Mouse (Mus musculus) stomach, embryonic 15.5 days (tissue): ENCODE measurements around the gene Dact3. TPM values are rescaled to one million over a fixed set of nuclear protein-coding genes. Genes with fewer than 3 reads are reported as not detected.

ENCODE experiments used
- ATAC-seq: fragments of 200-750 bp; cut with Nextera tagmentation; 2 replicates; pipeline ENCODE4 v1.8.0; 2017; ENCODE audit warnings: low read depth, moderate number of reproducible peaks, moderate TSS enrichment; ENCODE audit not compliant: insufficient read depth, low FRiP score
- H3K27ac ChIP-seq: fragments of 300-500 bp; sonication (generic); 2 replicates; pipeline ENCODE4 v1.5.1; 2015; ENCODE audit warnings: mild to moderate bottlenecking, inconsistent platforms
- H3K27me3 ChIP-seq: fragments of 300-500 bp; sonication (generic); replicated peaks from 2 replicates; pipeline ENCODE4 v1.6.1; 2015; ENCODE audit warnings: inconsistent platforms
- H3K36me3 ChIP-seq: fragments of 300-500 bp; sonication (generic); 2 replicates; pipeline ENCODE4 v1.6.1; 2015; ENCODE audit warnings: inconsistent platforms
- H3K4me1 ChIP-seq: fragments of 300-500 bp; sonication (generic); 2 replicates; pipeline ENCODE4 v1.6.1; 2015; ENCODE audit warnings: inconsistent platforms
- H3K4me2 ChIP-seq: fragments of 300-500 bp; sonication (generic); 2 replicates; pipeline ENCODE4 v1.6.1; 2015; ENCODE audit warnings: mild to moderate bottlenecking, inconsistent platforms
- H3K4me3 ChIP-seq: fragments of 300-500 bp; sonication (generic); replicated peaks from 2 replicates; pipeline ENCODE4 v1.5.1; 2015; ENCODE audit warnings: inconsistent platforms
- H3K9ac ChIP-seq: fragments of 300-500 bp; sonication (generic); 2 replicates; pipeline ENCODE4 v1.6.1; 2015; ENCODE audit warnings: inconsistent platforms
- H3K9me3 ChIP-seq: fragments of 300-500 bp; sonication (generic); 2 replicates; pipeline ENCODE4 v1.6.1; 2016; ENCODE audit warnings: inconsistent platforms
- whole genome bisulfite sequencing: fragments of 180-500 bp; shearing (Covaris S2); methylation state at CpG from one replicate; pipeline ENCODE4 v1.1.7; 2015; 5-methylcytosine and 5-hydroxymethylcytosine counted together
- polyA plus RNA-seq: library from polyadenylated mRNA; unstranded; fragments of >200 nt; fragmentation: Nextera tagmentation; extraction: Ambion mirVana; gene quantifications from 2 replicates; pipeline ENCODE4 v1.2.1, GENCODE M21; 2015

The Dact3 gene
- polyA plus RNA-seq, 1 experiment from 2014 or later, result 4.6 TPM

DNA sequence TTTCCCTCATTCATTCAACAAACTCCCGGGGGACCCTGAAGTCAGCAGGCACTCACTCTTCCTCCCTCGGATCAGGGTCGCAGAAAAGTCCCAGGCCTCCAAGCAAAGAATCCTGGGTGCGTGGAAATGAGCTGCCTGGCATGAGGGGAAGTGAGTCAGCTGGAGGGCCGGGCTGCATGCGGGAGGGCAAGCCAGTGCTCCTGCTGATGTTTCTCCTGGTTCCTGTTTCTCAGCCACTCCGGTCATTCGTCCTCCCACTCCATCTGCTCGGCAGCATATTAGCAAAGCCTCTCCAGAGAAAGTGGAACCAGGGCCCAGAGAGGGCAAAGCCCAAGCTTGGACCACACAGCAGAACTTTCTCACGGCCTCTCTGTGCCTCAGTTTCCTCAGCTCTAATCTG, 34.8 kb downstream of the Dact3 start:
- no peak overlapping the region for H3K4me2 ChIP-seq
- H3K9me3 ChIP-seq, result no peaks in the 10 kb centered on the region
- 0 out of 2 replicates have a peak overlapping the region, but pooled peaks have one; percentile 5 for H3K27ac ChIP-seq
- peaks cover 38% of the 10 kb centered on the region for H3K4me1 ChIP-seq
- peaks cover 11% of the 10 kb centered on the region; the same call in 1 of the 2 replicates for H3K36me3 ChIP-seq
- H3K27me3 ChIP-seq, result no peaks in the 10 kb centered on the region
- no peak overlapping the region for H3K9ac ChIP-seq
- H3K4me3 ChIP-seq, result no peak overlapping the region
- ATAC-seq, result no peak
- 27% methylated on average over 10 of the region's 10 CpGs for WGBS

DNA sequence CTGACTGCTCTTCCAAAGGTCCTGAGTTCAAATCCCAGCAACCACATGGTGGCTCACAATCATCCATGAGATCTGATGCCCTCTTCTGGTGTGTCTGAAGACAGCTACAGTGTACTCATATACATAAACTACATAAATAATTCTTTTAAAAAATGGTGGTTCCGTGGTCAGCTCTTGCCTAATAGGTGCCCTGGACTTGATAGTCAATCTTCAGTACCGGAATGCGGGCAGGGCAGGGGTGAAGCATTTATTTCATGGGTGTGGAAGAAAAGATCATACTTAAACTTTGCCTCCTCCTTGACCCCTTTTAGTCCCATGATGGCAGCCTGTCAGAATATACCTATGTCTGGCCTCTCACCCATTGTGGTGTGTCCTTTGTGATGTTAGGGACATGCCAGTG, 36.8 kb downstream of the Dact3 start:
- WGBS, result 82% methylated on average over 3 of the region's 3 CpGs
- ATAC-seq, result no peak
- H3K9me3 ChIP-seq, result no peaks in the 10 kb centered on the region
- H3K27ac ChIP-seq, result no peak overlapping the region
- H3K36me3 ChIP-seq, result peaks cover 27% of the 10 kb centered on the region
- no peak overlapping the region for H3K9ac ChIP-seq
- H3K4me1 ChIP-seq, result peaks cover 24% of the 10 kb centered on the region
- no peak overlapping the region for H3K4me3 ChIP-seq
- H3K27me3 ChIP-seq, result no peaks in the 10 kb centered on the region
- H3K4me2 ChIP-seq, result no peak overlapping the region

- ATAC-seq, result no peak
- Histone ChIP-seq H3K27me3 (no peaks in the 10 kb centered on the region), H3K4me2 (no peak overlapping the region), H3K36me3 (peaks cover 32% of the 10 kb centered on the region), H3K4me1 (peaks cover 23% of the 10 kb centered on the region), H3K9ac (no peak overlapping the region), H3K27ac (no peak overlapping the region), H3K4me3 (no peak overlapping the region), H3K9me3 (no peaks in the 10 kb centered on the region)
- 62% methylated on average over 6 of the region's 6 CpGs for WGBS
Observed at GRCm38 (mm10) chr7:16912360-16912759, 37.2 kb downstream of the Dact3 start.

DNA sequence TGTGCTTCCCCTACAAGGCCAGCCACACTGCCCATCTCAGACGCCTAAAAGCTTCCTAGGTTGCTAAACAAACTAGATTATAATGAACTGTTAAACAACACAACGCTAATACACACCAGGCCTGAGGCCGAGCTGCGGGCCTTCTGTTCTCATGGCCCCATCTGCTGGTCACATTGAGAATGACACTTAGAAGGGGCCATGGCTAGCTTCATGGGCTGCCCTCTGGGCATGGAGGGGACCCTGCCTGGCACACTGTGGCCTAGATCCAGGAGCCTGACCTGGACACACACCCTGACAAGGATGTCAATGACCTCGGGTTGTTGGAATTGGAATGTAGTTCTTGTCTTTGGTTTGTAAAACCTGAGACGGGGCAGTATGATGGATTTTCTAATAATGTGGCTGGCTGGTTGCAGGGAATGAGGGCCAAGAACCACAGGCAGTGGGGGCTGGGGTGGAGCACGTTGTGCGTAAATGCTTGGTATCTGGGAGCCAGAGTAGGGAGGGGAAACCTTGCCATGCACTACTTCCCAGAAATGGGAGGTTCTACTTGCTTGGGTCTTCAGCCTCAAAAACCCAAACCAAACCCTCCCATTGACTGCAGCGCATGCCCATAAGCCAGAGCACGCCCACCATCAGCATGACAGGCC, 38.8 kb downstream of the Dact3 start:
- ATAC-seq, result 0 out of 2 replicates have a peak, but pooled peaks have one; percentile 15
- Histone ChIP-seq H3K36me3 (peaks cover 47% of the 10 kb centered on the region), H3K9me3 (no peaks in the 10 kb centered on the region), H3K4me2 (no peak overlapping the region), H3K4me1 (peaks cover 15% of the 10 kb centered on the region), H3K4me3 (no peak overlapping the region), H3K27me3 (no peaks in the 10 kb centered on the region), H3K9ac (no peak overlapping the region; the same call in 1 of the 2 replicates), H3K27ac (no peak overlapping the region; the same call in 1 of the 2 replicates)
- WGBS, result 29% methylated on average over 10 of the region's 10 CpGs

- Histone ChIP-seq H3K9ac (no peak overlapping the region), H3K4me2 (no peak overlapping the region), H3K27me3 (no peaks in the 10 kb centered on the region), H3K9me3 (no peaks in the 10 kb centered on the region), H3K4me3 (no peak overlapping the region), H3K36me3 (peaks cover 47% of the 10 kb centered on the region), H3K4me1 (peaks cover 15% of the 10 kb centered on the region), H3K27ac (no peak overlapping the region)
- no peak for ATAC-seq
- 80% methylated on average over 18 of the region's 18 CpGs for WGBS
Observed at GRCm38 (mm10) chr7:16914453-16915343, 39.6 kb downstream of the Dact3 start.

GRCm38 (mm10) chr7:16915461-16916340, 40.6 kb downstream of the Dact3 start:
- ATAC-seq, result no peak
- Histone ChIP-seq H3K9ac (no peak overlapping the region), H3K4me2 (no peak overlapping the region), H3K36me3 (peaks cover 47% of the 10 kb centered on the region), H3K27me3 (no peaks in the 10 kb centered on the region), H3K4me1 (peaks cover 21% of the 10 kb centered on the region), H3K27ac (no peak overlapping the region), H3K9me3 (no peaks in the 10 kb centered on the region), H3K4me3 (no peak overlapping the region)
- 91% methylated on average over 32 of the region's 32 CpGs for WGBS

GRCm38 (mm10) chr7:16916342-16917265, 41.5 kb downstream of the Dact3 start:
- H3K36me3 ChIP-seq, result peaks cover 47% of the 10 kb centered on the region
- H3K9me3 ChIP-seq, result no peaks in the 10 kb centered on the region
- H3K27me3 ChIP-seq, result no peaks in the 10 kb centered on the region
- H3K9ac ChIP-seq, result no peak overlapping the region
- H3K27ac ChIP-seq, result no peak overlapping the region
- H3K4me2 ChIP-seq, result no peak overlapping the region
- no peak for ATAC-seq
- peaks cover 30% of the 10 kb centered on the region for H3K4me1 ChIP-seq
- no peak overlapping the region for H3K4me3 ChIP-seq
- WGBS, result 77% methylated on average over 30 of the region's 30 CpGs

DNA sequence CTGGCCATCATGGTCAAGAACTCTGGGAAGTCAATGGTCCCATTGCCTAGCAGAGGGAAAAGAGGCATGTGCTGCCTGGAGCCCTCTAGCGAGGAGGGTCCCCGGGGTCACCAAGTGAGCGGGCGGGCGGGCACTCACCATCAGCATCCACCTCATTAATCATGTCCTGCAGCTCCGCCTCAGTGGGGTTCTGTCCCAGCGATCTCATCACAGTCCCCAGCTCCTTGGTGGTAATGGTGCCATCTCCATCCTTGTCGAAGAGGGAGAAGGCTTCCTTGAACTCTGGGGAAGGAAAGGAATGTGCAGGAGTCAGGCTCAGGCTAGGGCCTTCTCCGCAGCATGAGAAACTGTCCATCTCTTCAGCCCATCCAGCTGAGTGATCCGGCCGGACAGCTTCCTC, 42.3 kb downstream of the Dact3 start:
- no peak for ATAC-seq
- H3K9me3 ChIP-seq, result no peaks in the 10 kb centered on the region
- H3K4me3 ChIP-seq, result no peak overlapping the region
- H3K9ac ChIP-seq, result no peak overlapping the region
- peaks cover 39% of the 10 kb centered on the region for H3K4me1 ChIP-seq
- peaks cover 47% of the 10 kb centered on the region for H3K36me3 ChIP-seq
- no peak overlapping the region for H3K4me2 ChIP-seq
- 59% methylated on average over 11 of the region's 11 CpGs for WGBS
- H3K27me3 ChIP-seq, result no peaks in the 10 kb centered on the region
- H3K27ac ChIP-seq, result no peak overlapping the region

DNA sequence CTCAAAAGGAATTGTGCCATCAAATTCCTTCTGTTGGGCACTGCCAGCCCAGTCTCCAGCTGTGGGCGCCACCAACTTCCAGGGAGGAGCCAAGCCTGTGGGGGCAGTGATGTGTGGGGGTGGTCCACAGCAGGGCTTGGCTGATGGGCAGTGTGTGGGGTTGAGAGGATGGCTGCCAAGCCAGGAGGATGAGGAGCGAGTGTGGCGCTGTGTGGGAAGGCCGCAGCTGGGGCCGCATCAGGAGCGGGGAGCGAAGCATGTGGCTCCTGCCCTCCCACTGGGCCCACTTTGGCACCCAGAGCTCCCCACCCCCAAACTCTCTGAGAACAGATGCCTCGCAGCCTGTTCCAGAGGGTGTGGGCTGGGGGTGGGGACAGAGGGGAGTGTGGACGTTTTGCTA, 42.9 kb downstream of the Dact3 start:
- H3K4me3 ChIP-seq, result no peak overlapping the region
- H3K4me1 ChIP-seq, result peaks cover 44% of the 10 kb centered on the region
- H3K9ac ChIP-seq, result no peak overlapping the region
- 75% methylated on average over 9 of the region's 9 CpGs for WGBS
- peaks cover 47% of the 10 kb centered on the region for H3K36me3 ChIP-seq
- no peak overlapping the region for H3K27ac ChIP-seq
- no peak overlapping the region for H3K4me2 ChIP-seq
- no peaks in the 10 kb centered on the region for H3K27me3 ChIP-seq
- no peaks in the 10 kb centered on the region for H3K9me3 ChIP-seq
- no peak for ATAC-seq

DNA sequence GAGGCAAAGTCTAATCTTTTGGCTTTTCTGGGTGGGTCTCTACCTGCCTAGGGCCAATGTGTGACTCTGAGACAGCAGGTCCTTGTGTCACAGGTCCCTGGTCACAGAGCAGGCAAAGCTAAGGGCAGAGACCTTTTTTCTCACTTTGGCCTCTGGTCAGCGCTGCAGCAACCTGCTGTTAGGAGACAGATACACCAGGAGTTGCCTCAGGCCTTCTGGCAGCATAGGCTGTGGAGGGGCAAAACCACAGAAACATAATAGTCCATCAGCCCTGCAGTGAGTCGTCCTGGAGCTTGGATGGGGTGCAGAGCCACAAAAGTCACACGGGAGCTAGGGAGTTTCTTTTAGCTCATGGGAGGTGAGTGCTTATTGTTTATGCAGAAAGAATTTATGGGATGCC, 43.6 kb downstream of the Dact3 start:
- Histone ChIP-seq H3K4me3 (no peak overlapping the region), H3K27me3 (no peaks in the 10 kb centered on the region), H3K9me3 (no peaks in the 10 kb centered on the region), H3K9ac (no peak overlapping the region), H3K4me1 (peaks cover 46% of the 10 kb centered on the region), H3K27ac (no peak overlapping the region), H3K4me2 (no peak overlapping the region), H3K36me3 (peaks cover 47% of the 10 kb centered on the region)
- 67% methylated on average over 3 of the region's 3 CpGs for WGBS
- no peak for ATAC-seq
